Mouse (Mus musculus) hindbrain, embryonic 11.5 days (tissue): ENCODE data around the gene Traf2. TPM values are rescaled to one million over a fixed set of nuclear protein-coding genes. Genes with fewer than 3 reads are reported as not detected.
A peak's percentile ranks its signal among the peaks of the same experiment; 100 is the strongest.

ENCODE experiments used
- ATAC-seq: fragments of 200-750 bp; cut with Nextera tagmentation; 2 replicates; pipeline ENCODE4 v1.8.0; 2017; ENCODE audit warnings: mild to moderate bottlenecking, moderate TSS enrichment, moderate library complexity; ENCODE audit not compliant: low FRiP score
- DNase-seq: peaks from one replicate; pipeline ENCODE4 v3.0.0-alpha.2; 2015; ENCODE audit warnings: low spot score
- H3K27ac ChIP-seq: fragments of 300-500 bp; sonication (generic); 2 replicates; pipeline ENCODE4 v1.5.1; 2014; ENCODE audit warnings: mild to moderate bottlenecking, low read depth, low read length
- H3K27me3 ChIP-seq: fragments of 300-500 bp; sonication (generic); 2 replicates; pipeline ENCODE4 v1.6.1; 2014; ENCODE audit warnings: mild to moderate bottlenecking, low read length, moderate library complexity, mixed read lengths; ENCODE audit not compliant: control insufficient read depth, insufficient read depth
- H3K36me3 ChIP-seq: fragments of 300-500 bp; sonication (generic); 2 replicates; pipeline ENCODE4 v1.6.1; 2014; ENCODE audit warnings: mild to moderate bottlenecking, low read length, moderate library complexity, mixed read lengths; ENCODE audit not compliant: control insufficient read depth, insufficient read depth
- H3K4me1 ChIP-seq: fragments of 300-500 bp; sonication (generic); replicated peaks from 2 replicates; pipeline ENCODE4 v1.6.1; 2014; ENCODE audit warnings: low read length, mixed read lengths; ENCODE audit not compliant: control insufficient read depth, insufficient read depth
- H3K4me2 ChIP-seq: fragments of 300-500 bp; sonication (generic); replicated peaks from 2 replicates; pipeline ENCODE4 v1.6.1; 2014; ENCODE audit warnings: mild to moderate bottlenecking, low read depth, low read length
- H3K4me3 ChIP-seq: fragments of 300-500 bp; sonication (generic); 2 replicates; pipeline ENCODE4 v1.5.1; 2014; ENCODE audit warnings: low read depth, low read length
- H3K9ac ChIP-seq: fragments of 300-500 bp; sonication (generic); 2 replicates; pipeline ENCODE4 v1.6.1; 2014; ENCODE audit warnings: low read depth, low read length
- H3K9me3 ChIP-seq: fragments of 300-500 bp; sonication (generic); 2 replicates; pipeline ENCODE4 v1.6.1; 2016; ENCODE audit warnings: low read length; ENCODE audit not compliant: control insufficient read depth
- WGBS: fragments of 180-500 bp; shearing (Covaris S2); extraction: QIAGEN DNeasy Blood & Tissue Kit; methylation state at CpG from one replicate; pipeline ENCODE4 v1.1.7; 2014; 5-methylcytosine and 5-hydroxymethylcytosine counted together
- polyA plus RNA-seq: library from polyadenylated mRNA; unstranded; fragments of >200 nt; fragmentation: Nextera tagmentation; extraction: Ambion mirVana; gene quantifications from 2 replicates; pipeline ENCODE4 v1.2.1, GENCODE M21; 2014

Traf2 gene
- polyA plus RNA-seq, 1 experiment from 2014 or later = 25.3 TPM

- ATAC-seq = no peak
- Histone ChIP-seq H3K4me2 (peak overlapping the region; percentile 40; the same call in 1 of the 2 replicates), H3K9ac (peak overlapping the region; percentile 31; the same call in 1 of the 2 replicates), H3K4me1 (peaks cover 24% of the 10 kb centered on the region), H3K9me3 (no peaks in the 10 kb centered on the region), H3K36me3 (no peaks in the 10 kb centered on the region), H3K4me3 (peak overlapping the region; percentile 30), H3K27me3 (peaks cover 56% of the 10 kb centered on the region), H3K27ac (no peak overlapping the region)
- WGBS = 13% methylated on average over 92 of the region's 92 CpGs
- peak; percentile 44 for DNase-seq
These were observed 30.5 kb upstream of the Traf2 start for GRCm38 (mm10) chr2:25576965-25577891.

GRCm38 (mm10) chr2:25576028-25576850, 29.5 kb upstream of the Traf2 start:
- ATAC-seq = no peak
- peak overlapping the region; percentile 92; the same call in 1 of the 2 replicates for H3K4me2 ChIP-seq
- no peak overlapping the region for H3K4me3 ChIP-seq
- H3K27ac ChIP-seq = no peak overlapping the region
- H3K27me3 ChIP-seq = peaks cover 55% of the 10 kb centered on the region
- no peaks in the 10 kb centered on the region for H3K36me3 ChIP-seq
- H3K9ac ChIP-seq = peak overlapping the region; percentile 63; the same call in 1 of the 2 replicates
- 70% methylated on average over 16 of the region's 16 CpGs for WGBS
- peaks cover 22% of the 10 kb centered on the region for H3K4me1 ChIP-seq
- no peaks in the 10 kb centered on the region for H3K9me3 ChIP-seq
- no peak for DNase-seq

GRCm38 (mm10) chr2:25575432-25576027, 28.8 kb upstream of the Traf2 start:
- peak overlapping the region; percentile 63; the same call in 1 of the 2 replicates for H3K9ac ChIP-seq
- peak overlapping the region; percentile 67 for H3K27ac ChIP-seq
- DNase-seq (peak; percentile 48), ATAC-seq (peak; percentile 5; the same call in 1 of the 2 replicates)
- no peaks in the 10 kb centered on the region for H3K9me3 ChIP-seq
- peak overlapping the region; percentile 92 for H3K4me2 ChIP-seq
- no peaks in the 10 kb centered on the region for H3K36me3 ChIP-seq
- H3K27me3 ChIP-seq = peaks cover 49% of the 10 kb centered on the region
- H3K4me1 ChIP-seq = peaks cover 21% of the 10 kb centered on the region
- H3K4me3 ChIP-seq = peak overlapping the region; percentile 60
- 17% methylated on average over 21 of the region's 21 CpGs for WGBS

- no peaks in the 10 kb centered on the region for H3K9me3 ChIP-seq
- ATAC-seq = peak; percentile 98
- peak; percentile 97 for DNase-seq
- H3K27ac ChIP-seq = peak within 1 kb of the TSS; percentile 76
- H3K9ac ChIP-seq = peak within 1 kb of the TSS; percentile 63; the same call in 1 of the 2 replicates
- no peaks in the 10 kb centered on the region for H3K36me3 ChIP-seq
- peaks cover 21% of the 10 kb centered on the region for H3K4me1 ChIP-seq
- H3K4me3 ChIP-seq = peak within 1 kb of the TSS; percentile 60
- under 1% methylated on average over 42 of the region's 45 CpGs for WGBS
- peaks cover 42% of the 10 kb centered on the region for H3K27me3 ChIP-seq
- peak within 1 kb of the TSS; percentile 92 for H3K4me2 ChIP-seq
These were observed 28.1 kb upstream of the Traf2 start, which contains the start of the genes Mamdc4 and Phpt1 for GRCm38 (mm10) chr2:25574579-25575431. Gene Mamdc4, minus strand, starts transcription at chr2:25574845. Gene Phpt1, minus strand, starts transcription at chr2:25575224.

- H3K27ac ChIP-seq = 0 out of 2 replicates have a peak overlapping the region, but pooled peaks have one; percentile 76
- H3K4me1 ChIP-seq = peaks cover 21% of the 10 kb centered on the region
- peak overlapping the region; percentile 60 for H3K4me3 ChIP-seq
- 21% methylated on average over 11 of the region's 11 CpGs for WGBS
- peaks cover 36% of the 10 kb centered on the region for H3K27me3 ChIP-seq
- no peak for DNase-seq
- ATAC-seq = peak; percentile 13
- H3K9me3 ChIP-seq = no peaks in the 10 kb centered on the region
- peak overlapping the region; percentile 63; the same call in 1 of the 2 replicates for H3K9ac ChIP-seq
- peak overlapping the region; percentile 92 for H3K4me2 ChIP-seq
- H3K36me3 ChIP-seq = no peaks in the 10 kb centered on the region
These were observed 27.4 kb upstream of the Traf2 start for GRCm38 (mm10) chr2:25574136-25574535.

- Histone ChIP-seq H3K4me2 (0 out of 2 replicates have a peak overlapping the region, but pooled peaks have one; percentile 11), H3K36me3 (no peaks in the 10 kb centered on the region)
These were observed 26.3 kb upstream of the Traf2 start for GRCm38 (mm10) chr2:25573068-25573467.

GRCm38 (mm10) chr2:25571221-25571620, 24.5 kb upstream of the Traf2 start:
- 88% methylated on average over 4 of the region's 4 CpGs for WGBS
- Histone ChIP-seq H3K4me2 (no peak overlapping the region), H3K4me1 (peaks cover 10% of the 10 kb centered on the region), H3K27me3 (peaks cover 6% of the 10 kb centered on the region), H3K9ac (no peak overlapping the region), H3K36me3 (no peaks in the 10 kb centered on the region), H3K9me3 (no peaks in the 10 kb centered on the region), H3K27ac (no peak overlapping the region), H3K4me3 (no peak overlapping the region)
- no peak for DNase-seq
- no peak for ATAC-seq

More at GRCm38 (mm10) chr2:25573068-25573467, 26.3 kb upstream of the Traf2 start:
- DNase-seq (no peak), ATAC-seq (no peak)
- peaks cover 18% of the 10 kb centered on the region for H3K4me1 ChIP-seq
- no peak overlapping the region for H3K4me3 ChIP-seq
- H3K9me3 ChIP-seq = no peaks in the 10 kb centered on the region
- WGBS = 95% methylated on average over 2 of the region's 2 CpGs
- no peak overlapping the region for H3K27ac ChIP-seq
- H3K9ac ChIP-seq = no peak overlapping the region
- peaks cover 25% of the 10 kb centered on the region for H3K27me3 ChIP-seq
